Mouse (Mus musculus) ES-Bruce4 (cell line): ENCODE data around the gene Fnbp4.

ENCODE experiments used
- CTCF ChIP-seq: IDR thresholded peaks from one replicate; pipeline ENCODE4 v1.8.1; 2011; ENCODE audit warnings: low read depth, low read length
- EP300 ChIP-seq: IDR thresholded peaks from 2 replicates; pipeline ENCODE4 v1.6.1; 2011; ENCODE audit warnings: low read depth, low read length; ENCODE audit not compliant: insufficient read depth

GRCm38 (mm10) chr2:90788126-90788525, 43.0 kb downstream of the Fnbp4 start:
- TF ChIP-seq EP300 (no peak), CTCF (no peak)
